Comparison of ENCODE assay signal across 14 mouse cellular contexts in the genomic region with DNA sequence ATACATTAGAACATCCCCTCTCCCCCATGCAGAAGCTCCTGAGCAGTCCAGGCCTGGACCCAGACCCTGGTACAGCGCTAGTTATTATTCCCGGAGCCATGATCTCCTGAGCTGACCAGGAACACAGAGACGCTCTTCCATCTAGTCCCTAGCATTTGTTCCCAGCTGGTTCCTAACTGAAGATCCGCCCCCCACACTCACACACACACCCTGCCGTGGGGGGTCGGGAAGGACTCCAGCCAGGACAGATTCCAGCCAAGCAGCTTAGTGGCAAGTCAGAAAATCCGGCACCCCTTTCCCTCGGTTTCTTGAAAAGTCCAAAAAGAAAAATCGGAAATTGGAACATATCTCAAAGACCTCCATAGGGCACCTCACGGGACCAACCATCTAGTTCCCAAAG. TPM values are rescaled to one million over a fixed set of nuclear protein-coding genes. Genes with fewer than 3 reads are reported as not detected.
A peak's percentile ranks its signal among the peaks of the same experiment; 100 is the strongest.
DNase-seq lines count a peak whose midpoint lies in the region; ATAC-seq and TF ChIP-seq lines count a peak whose summit lies in the region.
"Had no signal": no experiment of that assay in that cellular context is flagged by ENCODE, and none has a peak within 500 bp of the region (broad histone marks: within the 10 kb centered on the region; RNA-seq: fewer than 3 reads in every experiment).

No protein-coding gene starts in this region.

- no peak for TF ChIP-seq CTCF in heart, adult 2 months (IDR thresholded peaks at IDR 0.05)
- no peak for TF ChIP-seq CTCF in lung, adult 2 months (IDR thresholded peaks at IDR 0.05; ENCODE audit: insufficient read depth, low read length)

- H3K79me2 ChIP-seq in heart, adult 2 months (replicated peaks; ENCODE audit: control insufficient read depth, insufficient read depth, low read length): no peaks in the 10 kb centered on the region

- H3K9me3 ChIP-seq in lung, embryonic 16.5 days (ENCODE audit: control insufficient read depth, low read length): no peaks in the 10 kb centered on the region; the same call in 1 of the 2 replicates
- H3K9me3 ChIP-seq in limb, embryonic 10.5 days (replicated peaks): no peaks in the 10 kb centered on the region
- H3K9me3 ChIP-seq in stomach, embryonic 16.5 days (replicated peaks; ENCODE audit: control insufficient read depth, low read length): peaks cover 2% of the 10 kb centered on the region; the same call in 1 of the 2 replicates
- H3K9me3 ChIP-seq: liver, embryonic 15.5 days had no signal

- H3K4me2 ChIP-seq in lung, embryonic 16.5 days (ENCODE audit: low read depth, low read length): no peak overlapping the region
- peak overlapping the region; percentile 9; the same call in 1 of the 2 replicates for H3K4me2 ChIP-seq in stomach, embryonic 16.5 days (ENCODE audit: low read depth, low read length)
- H3K4me2 ChIP-seq: liver, embryonic 15.5 days had no signal

- no peaks in the 10 kb centered on the region for H3K27me3 ChIP-seq in heart, adult 2 months (ENCODE audit: control insufficient read depth, insufficient read depth, low read length)
- H3K27me3 ChIP-seq in lung, embryonic 16.5 days (ENCODE audit: control insufficient read depth, insufficient read depth, low read depth, low read length): no peaks in the 10 kb centered on the region
- H3K27me3 ChIP-seq in limb, embryonic 10.5 days (ENCODE audit: low read depth, poor library complexity, severe bottlenecking): no peaks in the 10 kb centered on the region
- no peaks in the 10 kb centered on the region for H3K27me3 ChIP-seq in stomach, embryonic 16.5 days (ENCODE audit: control insufficient read depth, insufficient read depth, low read length)

- H3K36me3 ChIP-seq in heart, adult 2 months (ENCODE audit: control insufficient read depth, insufficient read depth, low read length): no peaks in the 10 kb centered on the region
- H3K36me3 ChIP-seq in lung, embryonic 16.5 days (ENCODE audit: control insufficient read depth, insufficient read depth, low read length): peaks cover 2% of the 10 kb centered on the region; the same call in 1 of the 2 replicates
- H3K36me3 ChIP-seq in limb, embryonic 10.5 days: peaks cover 22% of the 10 kb centered on the region
- H3K36me3 ChIP-seq in stomach, embryonic 16.5 days (ENCODE audit: control insufficient read depth, insufficient read depth, low read length): peaks cover 3% of the 10 kb centered on the region; the same call in 1 of the 2 replicates
- H3K36me3 ChIP-seq: liver, embryonic 15.5 days had no signal

- no peak for TF ChIP-seq POLR2A in heart, adult 2 months (IDR thresholded peaks at IDR 0.05; ENCODE audit: insufficient read depth, low read depth, low read length)
- no peak for TF ChIP-seq POLR2A in lung, adult 2 months (IDR thresholded peaks at IDR 0.05; ENCODE audit: borderline replicate concordance, extremely low read depth, low read depth, low read length)

- WGBS in heart, adult 2 months: 71% methylated on average over 10 of the region's 10 CpGs
- 46% methylated on average over 10 of the region's 10 CpGs for WGBS in lung, embryonic 16.5 days
- WGBS in lung, adult 2 months: 61% methylated on average over 10 of the region's 10 CpGs
- WGBS in limb, embryonic 10.5 days: 50% methylated on average over 10 of the region's 10 CpGs
- 52% methylated on average over 10 of the region's 10 CpGs for WGBS in stomach, embryonic 16.5 days

- no peak overlapping the region for H3K9ac ChIP-seq in heart, adult 2 months (ENCODE audit: low read depth, low read length)
- H3K9ac ChIP-seq in lung, embryonic 16.5 days (ENCODE audit: low read length): 0 out of 2 replicates have a peak overlapping the region, but pooled peaks have one; percentile 13
- peak overlapping the region; percentile 16; the same call in 1 of the 2 replicates for H3K9ac ChIP-seq in stomach, embryonic 16.5 days (ENCODE audit: low read length)
- H3K9ac ChIP-seq: liver, embryonic 15.5 days had no signal

- H3K4me1 ChIP-seq in heart, adult 2 months (ENCODE audit: control insufficient read depth, insufficient read depth, low read length): peaks cover 1% of the 10 kb centered on the region; the same call in 1 of the 2 replicates
- H3K4me1 ChIP-seq in lung, embryonic 16.5 days (replicated peaks; ENCODE audit: control insufficient read depth, insufficient read depth, low read length): peaks cover 47% of the 10 kb centered on the region
- no peaks in the 10 kb centered on the region for H3K4me1 ChIP-seq in lung, adult 2 months (ENCODE audit: control insufficient read depth, insufficient read depth, low read length)
- H3K4me1 ChIP-seq in limb, embryonic 10.5 days: peaks cover 82% of the 10 kb centered on the region
- H3K4me1 ChIP-seq in stomach, embryonic 16.5 days (ENCODE audit: control insufficient read depth, insufficient read depth, low read length): peaks cover 53% of the 10 kb centered on the region
- H3K4me1 ChIP-seq: liver, embryonic 15.5 days had no signal

- peak; percentile 36 to 48 for DNase-seq in heart, postnatal 14 days
- DNase-seq in heart, adult 2 months: no peak
- no peak for DNase-seq in lung, adult 2 months
- DNase-seq in limb, embryonic 10.5 days (ENCODE audit: low spot score): peak; percentile 33
- no peak for DNase-seq in adipocyte (ENCODE audit: low spot score)
- DNase-seq: cerebellum, adult 2 months; gastrocnemius, adult 2 months; kidney, adult 18-20 months; right cerebral cortex, postnatal 25 days; thymus, postnatal 4 days had no signal

- no peak overlapping the region for H3K27ac ChIP-seq in heart, adult 2 months
- peak overlapping the region; percentile 49 for H3K27ac ChIP-seq in lung, embryonic 16.5 days (ENCODE audit: low read length)
- H3K27ac ChIP-seq in limb, embryonic 10.5 days: peak overlapping the region; percentile 21; the same call in 1 of the 2 replicates
- peak overlapping the region; percentile 65 for H3K27ac ChIP-seq in stomach, embryonic 16.5 days (ENCODE audit: low read length)
- H3K27ac ChIP-seq: gastrocnemius, adult 2 months; layer of hippocampus, adult 2 months; liver, embryonic 15.5 days had no signal

- TF ChIP-seq EP300 in heart, adult 2 months (IDR thresholded peaks at IDR 0.05; ENCODE audit: insufficient read depth, low read depth, low read length): no peak

- ATAC-seq in lung, embryonic 16.5 days (ENCODE audit: low read depth): peak; percentile 75
- ATAC-seq in stomach, embryonic 16.5 days (ENCODE audit: insufficient read depth, low FRiP score): no peak

- intact Hi-C loops in heart, postnatal 14 days (cut with DNase I): no loop called here
- intact Hi-C loops in heart, adult 2 months (cut with DNase I): loop anchor here (5.0 kb wide), 1 partner anchor 40 kb away; no protein-coding TSS in a partner anchor

- no peak overlapping the region for H3K4me3 ChIP-seq in heart, adult 2 months
- no peak overlapping the region for H3K4me3 ChIP-seq in lung, embryonic 16.5 days (ENCODE audit: low read length)
- no peak overlapping the region for H3K4me3 ChIP-seq in lung, adult 2 months (replicated peaks; ENCODE audit: extremely low read depth, low read depth, low read length)
- no peak overlapping the region for H3K4me3 ChIP-seq in limb, embryonic 10.5 days
- no peak overlapping the region for H3K4me3 ChIP-seq in stomach, embryonic 16.5 days (replicated peaks; ENCODE audit: low read length)
- H3K4me3 ChIP-seq: gastrocnemius, adult 2 months; layer of hippocampus, adult 2 months; liver, embryonic 15.5 days had no signal

RNA-seq across cellular contexts. Expression of a gene that starts 48.5 kb away (rescaled TPM):
- 1 to 10 TPM; 3.3 to 3.5 TPM for total RNA-seq in heart, postnatal 14 days (2021)
- 1 to 10 TPM; 1.1 to 1.9 TPM for total RNA-seq in heart, adult 2 months (2021)
- 1.5 and 1.6 TPM in 2 replicates for polyA plus RNA-seq in heart, adult 2 months (2012; rRNA removed)
- 13.4 and 14.7 TPM in 2 replicates for polyA plus RNA-seq in lung, embryonic 16.5 days (2015; fragmentation: Nextera tagmentation; extraction: Ambion mirVana)
- 4.0 and 4.3 TPM in 2 replicates for polyA plus RNA-seq in lung, adult 2 months (2012; rRNA removed)
- 37.9 and 40.1 TPM in 2 replicates for polyA plus RNA-seq in limb, embryonic 10.5 days (2016; fragmentation: Nextera tagmentation; extraction: Ambion mirVana)
- polyA plus RNA-seq in stomach, embryonic 16.5 days (2015; fragmentation: Nextera tagmentation; extraction: Ambion mirVana): 12.0 and 13.5 TPM in 2 replicates

Comparison
In these comparisons a context has a peak if more than half of its experiments do, and no peak if none do; other contexts are left out.
1. DNase-seq: peak in heart, postnatal 14 days (2 of 2) and limb, embryonic 10.5 days (single experiment); none in heart, adult 2 months (0 of 2), lung, adult 2 months (single experiment) and adipocyte (single experiment).